Mouse (Mus musculus): ENCODE results near the gene Shroom3.

- TF ChIP-seq GATA1 (IDR thresholded peaks at IDR 0.05; ENCODE audit: borderline replicate concordance, low read length) (no peak), FLI1 (IDR thresholded peaks at IDR 0.05; ENCODE audit: low read length) (no peak)
These were observed 34.6 kb downstream of the Shroom3 start for GRCm38 (mm10) chr5:92717666-92718360.
